Mouse (Mus musculus) kidney, postnatal 0 days (tissue): ENCODE results near the gene Rxfp4. TPM values are rescaled to one million over a fixed set of nuclear protein-coding genes. Genes with fewer than 3 reads are reported as not detected.
A peak's percentile ranks its signal among the peaks of the same experiment; 100 is the strongest.
"Not testable (repeated sequence)": the region's sequence is repeated elsewhere in the genome, so short reads cannot be mapped to it uniquely, and the experiment has no call there.

Source experiments
- ATAC-seq: fragments of 200-750 bp; cut with Nextera tagmentation; replicated peaks from 2 replicates; pipeline ENCODE4 v1.8.0; 2017; ENCODE audit warnings: low read depth, moderate number of reproducible peaks, moderate TSS enrichment, moderate library complexity; ENCODE audit not compliant: low FRiP score
- DNase-seq: peaks from one replicate; pipeline ENCODE4 v3.0.0-alpha.2; 2016; ENCODE audit warnings: low spot score
- H3K27ac ChIP-seq: fragments of 300-500 bp; sonication (generic); 2 replicates; pipeline ENCODE4 v1.5.1; 2014; ENCODE audit warnings: mild to moderate bottlenecking
- H3K27me3 ChIP-seq: fragments of 300-500 bp; sonication (generic); 2 replicates; pipeline ENCODE4 v1.6.1; 2014; ENCODE audit warnings: low read length, mixed read lengths; ENCODE audit not compliant: insufficient read depth
- H3K36me3 ChIP-seq: fragments of 300-500 bp; sonication (generic); 2 replicates; pipeline ENCODE4 v1.6.1; 2014; ENCODE audit warnings: low read length, mixed read lengths; ENCODE audit not compliant: insufficient read depth
- H3K4me1 ChIP-seq: fragments of 300-500 bp; sonication (generic); replicated peaks from 2 replicates; pipeline ENCODE4 v1.6.1; 2014; ENCODE audit warnings: antibody characterized with exemption, low read length, mixed read lengths; ENCODE audit not compliant: insufficient read depth
- H3K4me2 ChIP-seq: fragments of 300-500 bp; sonication (generic); 2 replicates; pipeline ENCODE4 v1.6.1; 2014; ENCODE audit warnings: mild to moderate bottlenecking, low read length, moderate library complexity, mixed read lengths
- H3K4me3 ChIP-seq: fragments of 300-500 bp; sonication (generic); replicated peaks from 2 replicates; pipeline ENCODE4 v1.5.1; 2014; ENCODE audit warnings: low read depth, low read length
- H3K9ac ChIP-seq: fragments of 300-500 bp; sonication (generic); 2 replicates; pipeline ENCODE4 v1.6.1; 2014; ENCODE audit warnings: low read depth, low read length
- H3K9me3 ChIP-seq: fragments of 300-500 bp; sonication (generic); replicated peaks from 2 replicates; pipeline ENCODE4 v1.6.1; 2016; ENCODE audit warnings: low read length, inconsistent platforms, mixed read lengths
- CTCF ChIP-seq: IDR thresholded peaks from 2 replicates; pipeline ENCODE4 v1.5.1; 2016; ENCODE audit warnings: antibody characterized with exemption, low read depth, mild to moderate bottlenecking, moderate library complexity
- WGBS: fragments of 180-500 bp; shearing (Covaris S2); extraction: QIAGEN DNeasy Blood & Tissue Kit; methylation state at CpG from one replicate; pipeline ENCODE4 v1.1.7; 2014; 5-methylcytosine and 5-hydroxymethylcytosine counted together
- polyA plus RNA-seq: library from polyadenylated mRNA; unstranded; fragments of >200 nt; fragmentation: Nextera tagmentation; extraction: Ambion mirVana; gene quantifications from 2 replicates; pipeline ENCODE4 v1.2.1, GENCODE M21; 2015

Gene Rxfp4
- polyA plus RNA-seq, 1 experiment from 2014 or later = not detected

- H3K4me1 ChIP-seq = peaks cover 4% of the 10 kb centered on the region; the same call in 1 of the 2 replicates
- WGBS = 44% methylated on average over 4 of the region's 4 CpGs
- H3K4me3 ChIP-seq = no peak overlapping the region
- no peak for ATAC-seq
- H3K36me3 ChIP-seq = no peaks in the 10 kb centered on the region
- H3K4me2 ChIP-seq = no peak overlapping the region
- TF ChIP-seq CTCF = no peak
- DNase-seq = no peak
- no peak overlapping the region for H3K9ac ChIP-seq
- no peak overlapping the region for H3K27ac ChIP-seq
- H3K27me3 ChIP-seq = no peaks in the 10 kb centered on the region
- H3K9me3 ChIP-seq = no peaks in the 10 kb centered on the region
Measured at GRCm38 (mm10) chr3:88609066-88609465, 43.9 kb downstream of the Rxfp4 start.

GRCm38 (mm10) chr3:88607758-88608138, 45.2 kb downstream of the Rxfp4 start:
- peaks cover 4% of the 10 kb centered on the region for H3K4me1 ChIP-seq
- DNase-seq (no peak), ATAC-seq (0 out of 2 replicates have a peak, but pooled peaks have one; percentile 7)

DNA sequence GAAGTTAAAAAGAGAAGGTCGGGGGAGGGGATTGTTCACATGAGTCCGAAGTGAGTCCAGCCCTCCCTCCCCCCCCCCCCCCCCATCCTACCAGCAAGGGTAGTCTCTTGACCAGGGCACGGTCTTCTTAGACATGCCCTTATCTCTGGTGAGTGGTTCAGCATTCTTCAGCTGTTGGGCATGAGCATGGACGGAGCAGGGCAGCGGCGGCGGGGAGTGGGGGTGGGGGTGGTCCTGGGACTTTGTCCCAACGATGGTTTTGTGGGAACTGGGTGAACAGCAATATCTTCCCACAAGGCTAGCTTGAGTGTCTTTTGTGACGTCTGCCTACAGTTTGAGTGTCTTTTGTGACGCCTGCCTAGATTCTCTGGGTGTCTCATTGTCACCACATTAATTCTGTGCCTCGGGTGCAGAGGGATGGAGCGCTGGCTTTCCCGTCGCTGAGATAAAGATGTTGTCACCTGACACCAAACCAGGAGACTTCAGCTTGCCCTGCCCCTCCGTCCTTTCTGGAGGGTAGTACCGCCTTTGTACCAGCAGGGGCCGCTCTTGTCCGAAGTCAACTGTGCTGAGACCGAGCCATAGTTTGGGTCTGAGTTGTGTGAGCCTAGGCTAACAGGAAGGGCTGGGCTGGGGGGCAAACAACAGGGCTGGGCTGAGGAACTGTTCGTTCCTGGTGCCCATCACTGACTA, 45.7 kb downstream of the Rxfp4 start:
- DNase-seq = peak; percentile 92
- Histone ChIP-seq H3K4me1 (peaks cover 4% of the 10 kb centered on the region), H3K27me3 (no peaks in the 10 kb centered on the region), H3K36me3 (no peaks in the 10 kb centered on the region), H3K9me3 (no peaks in the 10 kb centered on the region), H3K4me2 (peak overlapping the region; percentile 45), H3K4me3 (0 out of 2 replicates have a peak overlapping the region, but pooled peaks have one; percentile 9), H3K27ac (no peak overlapping the region), H3K9ac (peak overlapping the region; percentile 24; the same call in 1 of the 2 replicates)
- ATAC-seq = peak; percentile 79
- WGBS = under 1% methylated on average over 20 of the region's 20 CpGs
- TF ChIP-seq CTCF = peak; percentile 99

More at GRCm38 (mm10) chr3:88607758-88608138, 45.2 kb downstream of the Rxfp4 start:
- Histone ChIP-seq H3K4me3 (0 out of 2 replicates have a peak overlapping the region, but pooled peaks have one; percentile 9), H3K27ac (peak overlapping the region; percentile 25; the same call in 1 of the 2 replicates), H3K4me2 (peak overlapping the region; percentile 45), H3K36me3 (no peaks in the 10 kb centered on the region), H3K9me3 (no peaks in the 10 kb centered on the region), H3K9ac (peak overlapping the region; percentile 24), H3K27me3 (no peaks in the 10 kb centered on the region)
- WGBS = 24% methylated on average over 10 of the region's 10 CpGs
- TF ChIP-seq CTCF = no peak

DNA sequence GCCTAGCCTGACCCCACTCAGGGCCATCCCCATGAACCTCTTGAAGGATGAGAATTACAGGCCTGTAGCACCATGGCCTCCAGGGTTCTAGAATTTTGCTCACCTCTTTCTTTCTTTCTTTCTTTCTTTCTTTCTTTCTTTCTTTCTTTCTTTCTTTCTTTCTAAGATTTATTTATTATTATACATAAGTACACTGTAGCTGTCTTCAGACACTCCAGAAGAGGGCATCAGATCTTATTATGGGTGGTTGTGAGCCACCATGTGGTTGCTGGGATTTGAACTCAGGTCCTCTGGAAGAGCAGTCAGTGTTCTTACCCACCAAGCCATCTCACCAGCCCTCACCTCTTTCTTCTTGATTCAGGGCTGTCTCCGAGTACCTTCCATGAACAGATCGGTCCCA, 47.3 kb downstream of the Rxfp4 start, which contains the start of gene Arhgef2:
TSS of gene Arhgef2 (plus strand) at position 301 of the 400 bp plus-strand sequence.
- not testable (repeated sequence) for H3K27me3 ChIP-seq, H3K9ac ChIP-seq, DNase-seq, H3K4me1 ChIP-seq, H3K27ac ChIP-seq, H3K9me3 ChIP-seq, H3K4me3 ChIP-seq, H3K36me3 ChIP-seq, H3K4me2 ChIP-seq, ATAC-seq
- 86% methylated on average over 2 of the region's 2 CpGs for WGBS

GRCm38 (mm10) chr3:88604863-88605262, 48.1 kb downstream of the Rxfp4 start:
- TF ChIP-seq CTCF = no peak

GRCm38 (mm10) chr3:88603714-88604161, 49.2 kb downstream of the Rxfp4 start:
- Histone ChIP-seq H3K27ac (peak overlapping the region; percentile 50; the same call in 1 of the 2 replicates), H3K4me3 (no peak overlapping the region), H3K4me1 (peaks cover 4% of the 10 kb centered on the region), H3K9me3 (no peaks in the 10 kb centered on the region), H3K27me3 (no peaks in the 10 kb centered on the region), H3K9ac (no peak overlapping the region), H3K36me3 (no peaks in the 10 kb centered on the region), H3K4me2 (no peak overlapping the region)
- peak; percentile 92 for TF ChIP-seq CTCF
- ATAC-seq (peak; percentile 76), DNase-seq (peak; percentile 96)
- 16% methylated on average over 6 of the region's 6 CpGs for WGBS

More at GRCm38 (mm10) chr3:88604863-88605262, 48.1 kb downstream of the Rxfp4 start:
- H3K4me3 ChIP-seq = no peak overlapping the region
- no peak overlapping the region for H3K27ac ChIP-seq
- H3K4me2 ChIP-seq = no peak overlapping the region
- H3K36me3 ChIP-seq = no peaks in the 10 kb centered on the region
- no peak for ATAC-seq
- H3K27me3 ChIP-seq = no peaks in the 10 kb centered on the region
- no peaks in the 10 kb centered on the region for H3K9me3 ChIP-seq
- H3K9ac ChIP-seq = no peak overlapping the region
- peaks cover 4% of the 10 kb centered on the region for H3K4me1 ChIP-seq
- no peak for DNase-seq
- 90% methylated on average over 7 of the region's 7 CpGs for WGBS
